Mouse (Mus musculus) MN1 (cell line): Measurements from ENCODE around the gene Tmbim6.
"Not testable (repeated sequence)": the region's sequence is repeated elsewhere in the genome, so short reads cannot be mapped to it uniquely, and the experiment has no call there.

Experiments
- DNase-seq: peaks from one replicate; pipeline ENCODE4 v3.0.0-alpha.2; 2016; ENCODE audit warnings: low spot score

The Tmbim6 gene

GRCm38 (mm10) chr15:99417692-99418271 lies 25.1 kb downstream of the Tmbim6 start:
- no peak for DNase-seq

GRCm38 (mm10) chr15:99420101-99420500 lies 27.4 kb downstream of the Tmbim6 start:
- no peak for DNase-seq

- peak; percentile 63 for DNase-seq
These were observed 27.9 kb downstream of the Tmbim6 start for GRCm38 (mm10) chr15:99420521-99421014.

GRCm38 (mm10) chr15:99421152-99421551 lies 28.5 kb downstream of the Tmbim6 start:
- peak; percentile 56 for DNase-seq

GRCm38 (mm10) chr15:99421676-99422075 lies 29.0 kb downstream of the Tmbim6 start:
- DNase-seq: no peak

- no peak for DNase-seq
These were observed 29.9 kb downstream of the Tmbim6 start for GRCm38 (mm10) chr15:99422551-99422950.

- DNase-seq: no peak
These were observed 30.4 kb downstream of the Tmbim6 start for GRCm38 (mm10) chr15:99423131-99423530.

- DNase-seq: no peak
These were observed 31.2 kb downstream of the Tmbim6 start for GRCm38 (mm10) chr15:99423884-99424283.

GRCm38 (mm10) chr15:99430394-99430793 lies 37.7 kb downstream of the Tmbim6 start:
- DNase-seq: no peak

- no peak for DNase-seq
These were observed 38.4 kb downstream of the Tmbim6 start for GRCm38 (mm10) chr15:99431063-99431462.

- DNase-seq: no peak
These were observed 38.8 kb downstream of the Tmbim6 start for GRCm38 (mm10) chr15:99431504-99431903.

- DNase-seq: peak; percentile 77
These were observed 39.3 kb downstream of the Tmbim6 start for GRCm38 (mm10) chr15:99431967-99432366.

GRCm38 (mm10) chr15:99433081-99433718 lies 40.5 kb downstream of the Tmbim6 start:
- no peak for DNase-seq

- peak; percentile 60 for DNase-seq
These were observed 41.2 kb downstream of the Tmbim6 start for GRCm38 (mm10) chr15:99433913-99434312.

- no peak for DNase-seq
These were observed 46.5 kb downstream of the Tmbim6 start for GRCm38 (mm10) chr15:99438966-99439698.

- DNase-seq: peak; percentile 85
These were observed 47.6 kb downstream of the Tmbim6 start for GRCm38 (mm10) chr15:99440112-99440815.

- DNase-seq: no peak
These were observed 48.3 kb downstream of the Tmbim6 start for GRCm38 (mm10) chr15:99440816-99441457.

- no peak for DNase-seq
These were observed 49.7 kb downstream of the Tmbim6 start for GRCm38 (mm10) chr15:99442358-99442757.

- DNase-seq: no peak
These were observed 52.9 kb downstream of the Tmbim6 start for GRCm38 (mm10) chr15:99445567-99445966.

- DNase-seq: not testable (repeated sequence)
These were observed 53.5 kb downstream of the Tmbim6 start for GRCm38 (mm10) chr15:99446136-99446535.

- DNase-seq: peak; percentile 65
These were observed 56.6 kb downstream of the Tmbim6 start for GRCm38 (mm10) chr15:99449131-99449750.
